Mouse (Mus musculus) lung, postnatal 10 days (tissue): ENCODE measurements around the gene Pla2g3.

ENCODE experiments used
- DNase-seq: peaks from one replicate; pipeline ENCODE4 v3.0.0; 2021

Gene Pla2g3

DNA sequence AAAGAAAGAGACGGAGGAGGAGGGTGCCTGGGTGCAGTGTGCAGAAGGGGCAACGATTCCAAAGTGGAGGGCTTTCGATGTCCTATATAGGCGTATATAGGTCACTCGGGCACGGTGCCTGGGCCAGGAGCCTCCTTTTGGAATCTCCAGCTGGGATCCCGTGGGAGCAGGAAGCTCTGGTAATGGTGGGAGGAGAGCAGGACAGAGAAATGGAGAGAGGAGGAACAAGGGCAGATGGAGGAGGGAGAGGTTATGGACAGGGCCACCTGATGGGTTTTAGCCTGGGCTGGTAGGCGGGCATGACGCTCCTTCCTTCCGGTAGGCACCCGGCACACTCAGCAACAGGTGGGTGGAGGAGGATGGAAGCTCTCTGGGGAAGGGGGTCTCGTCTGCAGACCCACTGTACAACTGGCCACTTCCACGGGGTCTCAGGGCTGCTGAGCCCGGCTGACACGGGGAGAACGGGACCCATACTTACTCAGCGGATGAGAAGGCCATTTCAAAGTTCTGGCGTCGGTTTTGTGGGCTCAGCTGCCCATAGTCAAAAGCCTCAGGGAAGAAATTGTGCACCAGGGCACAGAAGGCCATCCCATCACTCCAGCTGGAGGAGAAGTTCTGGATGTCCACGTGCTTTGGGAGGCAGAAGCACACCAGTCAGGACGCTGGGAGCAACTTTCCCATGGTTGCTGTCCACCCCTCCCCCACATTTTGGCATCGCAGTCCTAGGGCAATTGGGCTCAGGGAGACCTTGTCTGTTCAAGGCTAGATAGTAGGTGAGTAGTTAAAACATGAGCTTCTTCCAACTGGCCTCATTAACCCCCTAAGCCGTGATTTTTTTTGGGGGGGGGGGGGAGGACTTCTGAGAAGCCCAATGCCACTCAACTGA lies 33.5 kb downstream of the Pla2g3 start:
- DNase-seq: no peak

GRCm38 (mm10) chr11:3522285-3523000 lies 34.4 kb downstream of the Pla2g3 start:
- DNase-seq: no peak

DNA sequence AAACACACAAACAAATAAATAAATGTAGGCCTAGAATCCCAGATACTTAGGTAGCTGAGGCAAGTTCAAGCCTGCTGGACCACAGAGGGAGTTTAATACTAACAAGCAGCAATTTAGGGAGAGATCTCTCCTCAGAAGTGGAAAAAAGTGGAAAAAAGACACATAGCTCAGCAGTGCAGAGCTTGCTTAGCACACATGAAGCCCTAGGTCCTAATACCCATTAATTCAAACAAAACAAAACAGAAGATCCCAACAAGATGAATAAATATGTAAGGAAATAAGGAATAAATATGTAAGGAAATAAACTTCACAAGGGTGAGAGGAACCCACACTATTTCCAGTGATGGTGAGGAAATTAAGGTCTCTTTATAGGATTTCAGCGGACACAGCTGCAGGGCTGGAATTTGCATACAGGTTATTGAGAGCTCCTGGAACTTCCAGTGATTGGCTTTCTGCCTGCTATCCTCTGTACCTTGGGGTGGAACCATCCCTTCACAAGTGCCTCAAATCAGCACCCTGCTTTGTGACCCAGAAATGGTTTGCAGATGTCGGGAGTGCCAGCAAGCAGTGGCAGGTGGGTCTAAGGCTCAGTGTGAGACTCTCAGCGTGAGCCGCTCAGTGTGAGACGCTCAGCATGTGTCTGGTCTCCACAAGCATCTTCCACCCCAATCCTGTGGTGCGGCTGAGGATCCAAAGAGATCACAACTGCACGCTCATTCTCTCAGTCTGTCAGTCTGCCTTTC lies 35.9 kb downstream of the Pla2g3 start:
- DNase-seq: no peak

DNA sequence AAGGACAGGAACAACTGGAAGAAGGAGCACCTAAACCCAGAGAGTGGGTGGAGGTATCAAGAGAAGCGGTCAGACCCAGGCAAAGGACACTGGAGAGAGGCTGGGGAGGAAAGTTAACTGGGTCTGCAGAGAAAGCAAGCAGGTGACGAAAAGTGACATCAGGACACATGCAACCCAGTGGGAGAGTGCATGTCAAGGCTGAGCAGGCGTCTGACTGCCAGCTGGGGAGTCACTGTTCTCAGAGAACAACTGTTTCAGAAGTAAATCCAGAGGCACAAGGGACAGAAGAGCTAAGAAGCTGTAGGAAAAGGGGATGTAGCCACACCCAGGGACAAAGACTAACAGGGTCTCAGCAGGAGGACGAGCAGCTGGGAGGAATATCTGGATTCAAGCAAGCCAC lies 37.5 kb downstream of the Pla2g3 start:
- no peak for DNase-seq

DNA sequence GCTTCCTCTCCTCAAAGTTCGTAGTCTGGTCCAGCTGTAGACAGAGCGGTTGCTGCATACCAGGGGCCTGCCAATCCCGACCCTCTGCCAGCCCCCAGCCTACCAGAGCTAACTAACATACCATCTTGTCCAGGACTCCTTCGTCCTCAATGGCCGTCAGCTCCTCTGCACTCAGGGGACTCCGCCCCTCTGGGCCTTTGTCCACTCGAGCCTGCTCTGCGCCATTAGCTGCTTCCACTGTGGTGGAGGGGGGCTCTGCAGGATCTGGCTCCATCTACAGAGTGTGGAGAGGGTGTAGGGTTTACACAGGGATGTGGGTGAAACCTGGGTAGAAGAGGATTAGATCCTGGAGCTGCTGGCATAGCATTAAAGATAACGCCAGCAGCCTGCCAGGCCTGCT lies 38.1 kb downstream of the Pla2g3 start:
- DNase-seq: no peak

GRCm38 (mm10) chr11:3526979-3527738 lies 39.1 kb downstream of the Pla2g3 start:
- no peak for DNase-seq

DNA sequence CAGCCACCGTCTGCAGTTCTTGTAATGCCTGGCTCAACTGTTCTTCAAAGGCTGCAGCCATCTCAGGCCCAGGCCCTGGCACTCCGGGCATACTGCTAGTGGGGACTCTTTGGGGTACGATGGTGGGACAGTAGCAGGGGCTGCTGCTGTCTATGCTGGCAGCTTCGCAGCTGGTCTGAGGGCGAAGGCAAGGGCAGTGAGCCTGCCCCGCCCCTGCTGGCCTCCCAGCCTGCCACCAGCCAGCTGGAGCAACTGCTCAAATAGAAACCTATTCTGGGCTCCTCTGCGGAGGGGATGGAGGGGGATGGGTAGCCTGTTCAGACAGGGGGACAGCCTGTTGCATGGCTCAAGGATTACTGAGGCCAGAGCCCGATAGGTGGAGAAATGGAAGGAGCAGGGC lies 39.7 kb downstream of the Pla2g3 start:
- DNase-seq: no peak

- DNase-seq: no peak
Observed at GRCm38 (mm10) chr11:3528208-3528607, 40.1 kb downstream of the Pla2g3 start.

DNA sequence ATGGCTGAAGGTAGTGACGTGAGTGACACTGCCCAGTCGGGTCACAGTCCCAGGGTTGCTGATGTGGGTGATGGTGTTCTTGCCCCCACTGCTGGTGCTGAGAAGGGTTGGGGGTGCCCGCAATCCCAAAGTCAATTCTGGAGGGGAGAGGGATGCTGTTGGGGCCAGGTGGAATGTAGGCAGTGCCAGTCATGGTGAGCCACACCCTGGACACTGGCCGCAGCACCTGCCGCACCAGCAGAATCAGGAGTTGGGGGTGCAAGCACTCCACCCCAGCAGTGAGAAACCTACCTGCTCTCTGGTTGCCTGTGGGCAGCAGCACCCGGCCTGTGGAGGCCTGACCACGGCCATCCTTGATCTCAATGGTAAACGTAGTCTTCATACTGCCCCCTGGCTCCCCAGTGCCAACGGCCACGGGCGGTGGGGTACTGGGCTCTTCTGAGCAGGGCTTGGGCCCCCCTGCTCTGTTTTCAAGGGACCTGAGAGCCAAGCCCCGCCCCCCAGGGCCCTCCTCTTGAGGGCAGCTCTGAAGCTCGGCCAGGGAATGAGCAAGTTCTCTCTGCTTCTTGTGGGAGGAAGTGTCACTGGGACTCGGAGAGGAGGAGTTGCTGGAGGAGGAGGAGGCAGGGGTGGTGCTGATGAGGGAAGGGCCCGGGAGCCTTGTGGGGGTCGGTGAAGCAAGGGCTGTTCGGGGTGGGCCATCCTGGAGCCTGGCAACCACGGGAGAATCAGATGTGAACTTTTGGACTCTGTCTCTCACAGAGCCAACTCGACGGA lies 41.6 kb downstream of the Pla2g3 start:
- peak; percentile 51 for DNase-seq

DNA sequence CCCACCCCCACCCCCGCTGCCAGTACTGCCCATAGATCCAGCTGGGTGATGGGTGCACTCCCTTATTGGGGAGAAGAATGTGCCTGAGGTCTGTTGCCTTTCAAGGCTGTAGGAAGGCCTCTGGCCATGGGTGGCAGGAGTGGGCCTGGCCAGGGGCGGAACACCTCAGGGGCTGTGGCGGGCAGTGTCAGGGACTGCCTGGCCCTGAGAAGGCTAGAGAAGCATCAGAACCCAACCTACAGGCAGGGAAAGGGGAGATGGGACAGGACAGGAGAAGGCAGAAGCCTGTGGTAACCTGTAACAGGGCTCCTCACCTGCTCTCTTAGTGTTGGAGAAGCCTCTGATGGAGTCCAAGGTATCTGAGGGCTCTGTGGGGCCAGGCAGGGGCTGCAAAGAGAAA lies 42.6 kb downstream of the Pla2g3 start:
- peak; percentile 1 for DNase-seq

DNA sequence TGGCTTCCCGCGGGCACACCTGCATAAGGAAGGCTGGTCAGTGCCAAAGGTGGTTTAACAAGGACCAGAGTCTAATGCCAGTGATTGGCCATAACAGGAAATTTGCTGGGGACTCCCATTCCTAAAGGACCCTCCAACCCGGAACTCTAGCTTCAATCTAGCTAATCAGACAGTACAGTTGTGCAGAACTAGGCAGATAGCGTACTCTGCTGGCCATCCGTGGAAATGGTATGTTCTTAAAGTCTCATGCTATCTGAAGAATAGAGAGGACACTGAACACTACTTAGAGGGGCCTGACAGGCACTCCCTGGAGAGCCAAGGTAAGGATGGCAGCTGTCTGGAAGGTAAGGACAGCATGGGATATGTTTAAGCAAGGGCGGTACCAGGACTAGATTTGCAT lies 43.5 kb downstream of the Pla2g3 start:
- DNase-seq: peak; percentile 21

DNA sequence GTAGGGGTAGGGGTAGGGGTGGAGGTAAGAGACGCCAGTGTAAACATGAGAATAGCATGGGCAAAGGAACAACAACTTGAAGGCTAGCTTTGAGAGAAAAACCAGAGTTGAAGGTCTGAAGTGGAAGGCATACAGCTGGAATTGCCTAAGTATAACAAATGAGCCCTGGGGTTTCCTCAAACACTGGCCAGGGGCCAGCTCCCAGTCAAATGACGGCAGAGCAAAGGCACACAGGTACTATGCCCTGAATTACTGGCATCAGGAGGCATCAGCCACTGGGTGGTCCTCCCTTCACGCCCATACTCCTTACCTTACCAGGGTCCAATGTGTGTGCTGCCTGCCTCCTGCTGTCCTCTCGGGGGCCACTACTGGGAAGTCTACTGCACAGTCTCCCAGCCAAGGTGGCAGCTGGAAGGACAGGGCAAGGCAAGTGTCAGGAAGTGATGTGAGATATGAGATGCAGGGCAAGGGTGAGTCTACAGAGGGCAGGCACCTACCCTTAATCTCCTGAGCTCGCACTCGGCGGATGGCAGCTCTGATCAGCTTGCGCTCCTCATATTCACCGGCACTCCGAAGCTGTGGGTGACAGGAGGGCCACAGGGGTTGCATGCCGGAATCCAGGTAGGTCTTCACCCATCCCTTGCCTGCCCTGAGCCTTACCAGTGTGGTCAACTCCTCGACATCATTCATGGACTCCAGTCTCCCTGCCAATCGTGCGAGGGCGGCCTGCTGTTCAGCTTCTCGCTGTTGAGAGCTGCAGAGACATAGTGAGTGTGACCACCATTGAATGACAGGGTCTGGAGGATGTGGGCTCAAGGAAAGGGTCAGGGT lies 44.2 kb downstream of the Pla2g3 start:
- no peak for DNase-seq

GRCm38 (mm10) chr11:3533406-3533932 lies 45.4 kb downstream of the Pla2g3 start:
- DNase-seq: no peak

- no peak for DNase-seq
Observed at GRCm38 (mm10) chr11:3534956-3535355, 46.9 kb downstream of the Pla2g3 start.

DNA sequence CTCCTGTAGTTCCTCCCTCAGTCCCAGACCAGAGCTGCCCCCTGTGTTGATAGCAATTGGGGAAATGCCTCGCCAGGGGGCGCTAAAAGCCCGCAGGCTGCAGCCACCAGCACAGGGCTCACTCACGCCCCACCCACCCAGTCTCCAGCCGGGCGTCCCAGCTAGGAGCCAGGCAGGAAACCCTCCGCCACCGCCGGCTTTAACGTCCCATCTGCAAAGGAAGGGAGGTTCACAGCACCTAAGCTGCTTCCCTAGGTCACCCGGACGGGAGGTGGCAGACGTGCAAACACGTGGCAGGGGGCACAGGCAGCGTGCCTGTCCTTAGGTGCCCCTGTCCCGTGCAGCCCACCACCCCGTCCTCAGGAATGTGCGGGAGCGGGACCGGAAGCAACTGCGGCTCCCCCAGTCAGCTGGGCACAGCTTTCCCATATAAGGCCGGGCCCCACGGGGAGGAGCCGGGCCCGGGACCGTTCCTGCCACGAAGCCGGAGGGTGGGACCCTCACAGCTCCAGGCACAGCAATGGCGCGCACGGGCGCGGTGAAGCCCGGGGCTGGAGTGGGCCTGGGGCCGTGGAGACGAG lies 47.4 kb downstream of the Pla2g3 start:
- DNase-seq: peak; percentile 98

DNA sequence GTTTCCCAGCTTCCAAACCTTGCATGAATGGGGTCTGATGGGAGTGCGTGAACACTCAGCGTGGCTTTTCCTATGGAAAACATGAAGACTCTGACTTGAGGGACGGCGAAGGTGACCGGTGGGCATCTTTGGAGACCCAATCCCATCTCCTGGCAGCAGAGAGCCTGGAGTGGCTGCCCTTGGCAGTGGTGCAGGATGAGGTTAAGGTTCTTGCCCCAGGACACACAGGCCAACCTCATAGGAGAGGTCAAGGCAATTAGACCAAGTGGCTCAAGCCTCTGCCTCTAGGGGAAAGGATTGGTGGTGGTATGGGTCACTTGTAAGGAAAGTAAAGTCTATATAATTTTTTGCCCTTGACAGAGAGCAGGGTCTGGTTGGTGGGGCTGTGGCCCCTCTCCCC lies 48.0 kb downstream of the Pla2g3 start:
- no peak for DNase-seq

- no peak for DNase-seq
Observed at GRCm38 (mm10) chr11:3536745-3537333, 48.8 kb downstream of the Pla2g3 start.

DNA sequence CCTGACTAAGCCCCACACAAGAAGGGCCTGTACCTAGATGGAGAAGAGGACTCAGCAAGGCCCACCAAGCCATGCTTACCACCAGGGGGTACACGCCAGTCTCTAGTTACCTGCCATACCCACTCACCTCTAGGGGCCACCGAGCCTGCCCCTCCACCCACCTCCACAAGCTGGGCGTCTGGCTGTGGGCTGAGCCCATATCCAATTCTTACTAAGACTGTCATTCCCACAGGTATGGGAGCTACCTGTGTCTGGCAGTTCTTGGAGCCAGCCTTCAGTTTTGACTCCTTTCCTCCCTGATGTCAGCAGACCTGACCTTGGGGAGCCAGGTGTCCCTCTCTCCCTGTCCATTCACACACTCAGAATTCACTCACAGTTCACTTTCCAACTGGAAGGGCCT lies 49.6 kb downstream of the Pla2g3 start:
- no peak for DNase-seq

- DNase-seq: no peak
Observed at GRCm38 (mm10) chr11:3538341-3538740, 50.3 kb downstream of the Pla2g3 start.
